Comparison of ENCODE assay signal across 7 mouse cellular contexts in genomic region chr16:50528355-50528676, GRCm38 (mm10).
DNase-seq lines count a peak whose midpoint lies in the region; ATAC-seq and TF ChIP-seq lines count a peak whose summit lies in the region.

No protein-coding gene starts in this region.

- H3K27ac ChIP-seq in embryonic facial prominence, embryonic 14.5 days (replicated peaks; ENCODE audit: low read depth, low read length), result peak overlapping the region; percentile 93
- H3K27ac ChIP-seq in hindbrain, embryonic 15.5 days (replicated peaks), result peak overlapping the region; percentile 93
- peak overlapping the region; percentile 95 for H3K27ac ChIP-seq in lung, embryonic 15.5 days
- peak overlapping the region; percentile 91 for H3K27ac ChIP-seq in stomach, postnatal 0 days (replicated peaks)

- H3K4me2 ChIP-seq in embryonic facial prominence, embryonic 14.5 days (ENCODE audit: low read depth, low read length), result peak overlapping the region; percentile 94
- peak overlapping the region; percentile 99 for H3K4me2 ChIP-seq in hindbrain, embryonic 15.5 days
- H3K4me2 ChIP-seq in lung, embryonic 15.5 days, result peak overlapping the region; percentile 96
- peak overlapping the region; percentile 92 for H3K4me2 ChIP-seq in stomach, postnatal 0 days (replicated peaks; ENCODE audit: low read depth)

- TF ChIP-seq EP300 in stomach, postnatal 0 days (optimal IDR thresholded peaks at IDR 0.05), result no peak

- no peaks in the 10 kb centered on the region for H3K4me1 ChIP-seq in lung, adult 2 months (ENCODE audit: control insufficient read depth, insufficient read depth, low read length)
- H3K4me1 ChIP-seq in embryonic facial prominence, embryonic 14.5 days (ENCODE audit: control insufficient read depth, insufficient read depth, low read length), result peaks cover 5% of the 10 kb centered on the region; the same call in 1 of the 2 replicates
- no peaks in the 10 kb centered on the region; the same call in 1 of the 2 replicates for H3K4me1 ChIP-seq in hindbrain, embryonic 15.5 days (replicated peaks)
- peaks cover 12% of the 10 kb centered on the region; the same call in 1 of the 2 replicates for H3K4me1 ChIP-seq in lung, embryonic 15.5 days
- no peaks in the 10 kb centered on the region for H3K4me1 ChIP-seq in stomach, postnatal 0 days (replicated peaks; ENCODE audit: control insufficient read depth, insufficient read depth)

- TF ChIP-seq POLR2A in lung, adult 2 months (IDR thresholded peaks at IDR 0.05; ENCODE audit: borderline replicate concordance, extremely low read depth, low read depth, low read length), result no peak

- H3K4me3 ChIP-seq in lung, adult 2 months (replicated peaks; ENCODE audit: extremely low read depth, low read depth, low read length), result peak overlapping the region; percentile 83
- H3K4me3 ChIP-seq in embryonic facial prominence, embryonic 14.5 days (ENCODE audit: low read depth, low read length), result peak overlapping the region; percentile 82
- peak overlapping the region; percentile 77 for H3K4me3 ChIP-seq in hindbrain, embryonic 15.5 days
- peak overlapping the region; percentile 58 for H3K4me3 ChIP-seq in lung, embryonic 15.5 days
- peak overlapping the region; percentile 74 for H3K4me3 ChIP-seq in stomach, postnatal 0 days (ENCODE audit: low read depth, low read length)

- no peaks in the 10 kb centered on the region for H3K36me3 ChIP-seq in embryonic facial prominence, embryonic 14.5 days (ENCODE audit: control insufficient read depth, insufficient read depth, low read length)
- H3K36me3 ChIP-seq in hindbrain, embryonic 15.5 days, result no peaks in the 10 kb centered on the region
- no peaks in the 10 kb centered on the region for H3K36me3 ChIP-seq in lung, embryonic 15.5 days
- no peaks in the 10 kb centered on the region for H3K36me3 ChIP-seq in stomach, postnatal 0 days (ENCODE audit: control insufficient read depth, insufficient read depth, low read length)

- no peak for DNase-seq in lung, adult 2 months
- DNase-seq in lung, postnatal 14 days, result no peak
- DNase-seq in embryonic facial prominence, embryonic 14.5 days (ENCODE audit: low spot score), result peak; percentile 72
- no peak for DNase-seq in stomach, postnatal 0 days (ENCODE audit: low spot score)
- DNase-seq in urinary bladder, postnatal 36 days (ENCODE audit: low spot score in 2 of 2), result no peak

- WGBS in lung, adult 2 months, result 1% methylated on average over 9 of the region's 9 CpGs
- WGBS in embryonic facial prominence, embryonic 14.5 days, result 0% methylated on average over 9 of the region's 9 CpGs
- 2% methylated on average over 9 of the region's 9 CpGs for WGBS in hindbrain, embryonic 15.5 days
- WGBS in lung, embryonic 15.5 days, result under 1% methylated on average over 9 of the region's 9 CpGs
- under 1% methylated on average over 9 of the region's 9 CpGs for WGBS in stomach, postnatal 0 days

- H3K9me3 ChIP-seq in embryonic facial prominence, embryonic 14.5 days (ENCODE audit: control insufficient read depth, low read length), result no peaks in the 10 kb centered on the region
- no peaks in the 10 kb centered on the region for H3K9me3 ChIP-seq in hindbrain, embryonic 15.5 days
- no peaks in the 10 kb centered on the region for H3K9me3 ChIP-seq in lung, embryonic 15.5 days
- H3K9me3 ChIP-seq in stomach, postnatal 0 days (ENCODE audit: control insufficient read depth, low read length), result no peaks in the 10 kb centered on the region

- no peaks in the 10 kb centered on the region for H3K27me3 ChIP-seq in embryonic facial prominence, embryonic 14.5 days (replicated peaks; ENCODE audit: control insufficient read depth, insufficient read depth, low read length)
- H3K27me3 ChIP-seq in hindbrain, embryonic 15.5 days, result no peaks in the 10 kb centered on the region
- H3K27me3 ChIP-seq in lung, embryonic 15.5 days, result no peaks in the 10 kb centered on the region
- H3K27me3 ChIP-seq in stomach, postnatal 0 days (ENCODE audit: control insufficient read depth, insufficient read depth, low read length), result no peaks in the 10 kb centered on the region

- 0 out of 2 replicates have a peak, but pooled peaks have one; percentile 13 for ATAC-seq in embryonic facial prominence, embryonic 14.5 days (ENCODE audit: low read depth)
- ATAC-seq in hindbrain, embryonic 15.5 days (ENCODE audit: low FRiP score, low read depth), result peak; percentile 60
- peak; percentile 30; the same call in 1 of the 2 replicates for ATAC-seq in lung, embryonic 15.5 days (ENCODE audit: borderline replicate concordance, extremely low read depth, low FRiP score, low TSS enrichment)
- peak; percentile 34 for ATAC-seq in stomach, postnatal 0 days (ENCODE audit: low FRiP score, low TSS enrichment)

- no peak for TF ChIP-seq CTCF in lung, adult 2 months (IDR thresholded peaks at IDR 0.05; ENCODE audit: insufficient read depth, low read length)
- no peak for TF ChIP-seq CTCF in stomach, postnatal 0 days (IDR thresholded peaks at IDR 0.05; ENCODE audit: low read depth)

- peak overlapping the region; percentile 92 for H3K9ac ChIP-seq in embryonic facial prominence, embryonic 14.5 days (ENCODE audit: low read depth, low read length)
- H3K9ac ChIP-seq in hindbrain, embryonic 15.5 days, result peak overlapping the region; percentile 86
- peak overlapping the region; percentile 82 for H3K9ac ChIP-seq in lung, embryonic 15.5 days
- peak overlapping the region; percentile 75 for H3K9ac ChIP-seq in stomach, postnatal 0 days (ENCODE audit: low read length)
